Mouse (Mus musculus): ENCODE data around the gene Ano6. TPM values are rescaled to one million over a fixed set of nuclear protein-coding genes. Genes with fewer than 3 reads are reported as not detected.

Ano6 gene
- total and polyA plus RNA-seq, 3 experiments: 0.01 to 0.49 TPM; not detected in 1

DNA sequence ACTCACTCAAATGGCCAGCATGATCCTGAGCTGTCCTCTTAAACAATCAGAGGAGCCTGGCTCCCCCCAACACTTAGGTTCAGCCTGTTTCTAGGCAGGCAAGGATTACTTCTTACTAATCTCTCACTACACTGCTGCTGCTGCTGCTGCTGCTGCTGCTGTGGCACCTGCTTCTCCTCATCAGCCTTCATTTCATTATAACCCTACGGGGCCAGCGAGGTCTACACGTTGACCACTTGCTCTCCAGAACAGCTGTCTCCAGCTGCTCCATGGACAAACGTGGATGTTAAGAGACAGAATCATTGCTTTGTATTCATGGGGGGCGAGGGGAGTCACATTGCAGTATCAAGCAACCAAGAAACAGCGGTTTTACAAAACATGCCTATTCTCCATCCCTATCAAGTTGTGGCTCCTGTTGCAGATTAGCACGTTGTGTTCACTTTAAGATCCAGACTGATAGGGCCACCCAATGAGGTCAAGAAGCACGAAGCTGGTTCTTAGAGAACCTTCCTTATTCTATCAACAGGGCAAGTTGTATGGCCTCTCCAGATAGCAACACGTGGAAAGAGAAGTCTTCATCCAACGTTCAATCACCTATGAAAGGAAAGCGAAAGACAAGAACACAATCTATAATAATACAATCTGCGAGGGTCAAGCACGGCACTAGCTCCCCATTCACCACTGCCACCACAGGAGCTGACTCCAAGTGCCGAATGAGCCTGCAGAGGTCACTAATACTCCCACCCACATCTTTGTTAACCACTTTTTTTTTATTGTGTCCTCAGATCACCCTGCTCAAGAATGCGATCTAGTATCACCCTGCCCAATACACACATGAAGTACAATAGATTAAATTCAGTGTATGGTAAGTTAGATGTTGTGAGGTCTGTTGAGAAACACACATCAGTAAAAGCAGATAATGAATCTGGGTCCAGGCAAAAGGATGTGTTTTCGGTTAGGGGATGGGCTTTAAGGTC, 43.4 kb upstream of the Ano6 start:
- H3K4me3 ChIP-seq (ENCODE audit: low read depth, low read length): peak overlapping the region; percentile 33; the same call in 1 of the 2 replicates
- TF ChIP-seq TAL1 (conservative IDR thresholded peaks at IDR 0.05; ENCODE audit: low read depth, low read length) (peak; percentile 35; the same call in 1 of the 2 replicates), GATA1 (IDR thresholded peaks at IDR 0.05; ENCODE audit: borderline replicate concordance, low read length) (no peak)
- H3K4me1 ChIP-seq (ENCODE audit: insufficient read depth, low read depth, low read length): peaks cover 45% of the 10 kb centered on the region
- H3K36me3 ChIP-seq (replicated peaks): no peaks in the 10 kb centered on the region
- DNase-seq (ENCODE audit: low spot score) (no peak), ATAC-seq (ENCODE audit: extremely low read depth, insufficient number of reproducible peaks, low FRiP score, poor library complexity, severe bottlenecking) (peak; percentile 63)
- no peaks in the 10 kb centered on the region; the same call in 1 of the 2 replicates for H3K27me3 ChIP-seq (ENCODE audit: insufficient read depth, low read length)
- H3K9me3 ChIP-seq (replicated peaks): peaks cover 2% of the 10 kb centered on the region; the same call in 1 of the 2 replicates

DNA sequence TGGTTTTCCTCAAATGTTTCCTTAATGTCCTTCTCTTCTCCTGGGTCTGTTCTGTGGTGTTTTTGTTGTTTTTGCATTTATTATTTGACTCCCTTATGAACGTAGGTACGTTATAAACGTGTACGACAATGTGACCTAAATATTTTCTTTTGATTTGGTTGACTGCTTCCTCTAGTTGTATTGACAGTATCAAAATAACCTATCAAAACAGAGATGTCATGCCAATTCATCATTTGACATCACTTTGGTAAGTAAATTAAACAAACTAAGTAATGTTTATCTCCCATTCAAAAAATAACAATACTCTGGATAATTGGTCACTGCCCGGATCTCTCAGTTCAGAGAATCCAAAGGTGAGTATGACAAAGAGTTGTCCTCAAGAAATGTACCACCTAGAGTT, 41.4 kb upstream of the Ano6 start:
- Histone ChIP-seq H3K4me1 (ENCODE audit: insufficient read depth, low read depth, low read length) (peaks cover 36% of the 10 kb centered on the region), H3K36me3 (replicated peaks) (no peaks in the 10 kb centered on the region), H3K27me3 (ENCODE audit: insufficient read depth, low read length) (no peaks in the 10 kb centered on the region; the same call in 1 of the 2 replicates), H3K4me3 (ENCODE audit: low read depth, low read length) (no peak overlapping the region), H3K9me3 (replicated peaks) (peaks cover 2% of the 10 kb centered on the region; the same call in 1 of the 2 replicates)
- DNase-seq (ENCODE audit: low spot score) (no peak), ATAC-seq (ENCODE audit: extremely low read depth, insufficient number of reproducible peaks, low FRiP score, poor library complexity, severe bottlenecking) (no peak)
- no peak for TF ChIP-seq GATA1 (IDR thresholded peaks at IDR 0.05; ENCODE audit: borderline replicate concordance, low read length)
- no peak for TF ChIP-seq GATA2 (IDR thresholded peaks at IDR 0.05; ENCODE audit: borderline replicate concordance, low read depth, low read length)
- no peak for TF ChIP-seq CTCF (IDR thresholded peaks at IDR 0.05; ENCODE audit: low read depth, low read length)
- TF ChIP-seq POLR2AphosphoS5 (IDR thresholded peaks at IDR 0.05; ENCODE audit: insufficient replicate concordance, low read depth, low read length): no peak
- TF ChIP-seq TAL1 (conservative IDR thresholded peaks at IDR 0.05; ENCODE audit: low read depth, low read length): no peak

DNA sequence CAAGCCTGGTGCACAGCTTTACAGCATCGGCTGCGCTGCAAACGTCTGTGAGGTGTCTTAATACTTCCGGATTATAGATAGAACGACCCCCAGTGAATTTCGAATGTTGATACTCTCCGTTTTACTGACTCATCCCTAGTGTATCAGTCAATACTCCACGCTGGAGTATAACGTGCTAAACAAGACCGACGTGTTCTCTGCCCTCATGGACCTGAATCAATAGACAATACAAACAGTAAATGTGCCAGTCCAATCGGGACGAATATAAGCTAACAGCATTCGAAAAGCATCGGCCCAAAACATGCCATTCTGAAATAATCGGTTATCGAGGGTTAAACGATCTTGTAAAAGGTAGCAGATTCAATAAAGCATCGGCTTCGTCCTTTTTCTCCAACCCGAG, 40.6 kb upstream of the Ano6 start:
- Histone ChIP-seq H3K9me3 (replicated peaks) (peaks cover 2% of the 10 kb centered on the region; the same call in 1 of the 2 replicates), H3K36me3 (replicated peaks) (no peaks in the 10 kb centered on the region), H3K27me3 (ENCODE audit: insufficient read depth, low read length) (no peaks in the 10 kb centered on the region; the same call in 1 of the 2 replicates), H3K4me3 (ENCODE audit: low read depth, low read length) (no peak overlapping the region), H3K4me1 (ENCODE audit: insufficient read depth, low read depth, low read length) (peaks cover 36% of the 10 kb centered on the region)
- DNase-seq (ENCODE audit: low spot score) (no peak), ATAC-seq (ENCODE audit: extremely low read depth, insufficient number of reproducible peaks, low FRiP score, poor library complexity, severe bottlenecking) (no peak)
- TF ChIP-seq CTCF (IDR thresholded peaks at IDR 0.05; ENCODE audit: low read depth, low read length): no peak
- no peak for TF ChIP-seq POLR2AphosphoS5 (IDR thresholded peaks at IDR 0.05; ENCODE audit: insufficient replicate concordance, low read depth, low read length)
- TF ChIP-seq GATA1 (IDR thresholded peaks at IDR 0.05; ENCODE audit: borderline replicate concordance, low read length): no peak
- TF ChIP-seq TAL1 (conservative IDR thresholded peaks at IDR 0.05; ENCODE audit: low read depth, low read length): no peak
- no peak for TF ChIP-seq GATA2 (IDR thresholded peaks at IDR 0.05; ENCODE audit: borderline replicate concordance, low read depth, low read length)

DNA sequence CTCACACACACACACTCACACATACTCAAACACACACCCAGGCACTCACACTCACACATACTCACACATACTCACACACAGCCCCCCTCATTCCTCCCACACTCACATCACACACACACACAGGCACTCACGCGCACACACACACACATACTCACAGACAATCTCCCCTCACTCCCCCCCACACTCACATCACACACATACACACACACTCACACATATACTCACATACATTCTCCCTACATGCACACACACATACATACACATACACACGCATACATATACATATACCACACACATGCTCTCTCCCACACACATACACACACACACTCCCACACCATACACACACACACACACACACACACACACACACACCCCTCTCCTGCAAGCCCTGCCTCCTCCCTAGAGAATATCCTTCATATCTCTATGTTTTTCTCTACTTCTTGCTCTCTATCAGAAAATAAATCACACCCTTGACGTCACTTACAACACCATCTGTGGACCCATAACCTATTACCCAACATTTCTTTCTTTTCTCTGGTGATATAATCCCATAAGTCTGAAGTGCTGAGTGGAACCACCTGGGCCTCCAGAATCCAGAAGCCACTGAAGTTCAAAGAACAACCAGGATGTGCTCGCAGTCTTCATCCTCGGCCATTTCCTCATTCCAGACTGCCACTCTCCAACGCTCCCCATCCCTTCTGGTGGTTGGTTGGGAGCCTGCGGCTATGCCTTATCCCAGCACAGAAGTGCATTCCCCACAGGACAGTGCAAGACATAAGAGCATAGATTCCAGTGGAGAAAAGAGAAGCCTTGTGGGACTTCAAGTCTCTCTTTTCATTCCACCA, 38.6 kb upstream of the Ano6 start:
- Histone ChIP-seq H3K9me3 (replicated peaks) (peaks cover 2% of the 10 kb centered on the region; the same call in 1 of the 2 replicates), H3K4me1 (ENCODE audit: insufficient read depth, low read depth, low read length) (peaks cover 29% of the 10 kb centered on the region), H3K27me3 (ENCODE audit: insufficient read depth, low read length) (no peaks in the 10 kb centered on the region), H3K36me3 (replicated peaks) (no peaks in the 10 kb centered on the region), H3K4me3 (ENCODE audit: low read depth, low read length) (no peak overlapping the region)
- TF ChIP-seq TAL1 (conservative IDR thresholded peaks at IDR 0.05; ENCODE audit: low read depth, low read length) (no peak), CTCF (IDR thresholded peaks at IDR 0.05; ENCODE audit: low read depth, low read length) (no peak), POLR2AphosphoS5 (IDR thresholded peaks at IDR 0.05; ENCODE audit: insufficient replicate concordance, low read depth, low read length) (no peak), GATA2 (IDR thresholded peaks at IDR 0.05; ENCODE audit: borderline replicate concordance, low read depth, low read length) (no peak)
- no peak for ATAC-seq (ENCODE audit: extremely low read depth, insufficient number of reproducible peaks, low FRiP score, poor library complexity, severe bottlenecking)
- DNase-seq (ENCODE audit: low spot score): no peak

DNA sequence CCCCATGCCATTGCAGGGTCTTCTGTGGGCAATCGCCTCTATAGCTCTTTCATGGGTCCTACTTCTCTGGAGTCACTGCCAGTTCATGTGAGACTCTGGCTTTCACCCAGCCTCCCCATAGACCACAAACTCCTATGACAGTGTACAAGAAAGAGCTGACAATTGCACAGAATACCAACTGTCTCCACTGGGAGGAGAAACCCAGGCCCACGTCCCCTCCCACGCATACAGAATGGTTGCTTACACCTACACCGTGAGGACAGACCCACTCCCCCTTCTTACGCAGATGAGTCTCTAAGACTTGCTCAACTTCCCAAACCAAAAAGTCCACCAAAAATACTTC, 38.0 kb upstream of the Ano6 start:
- H3K4me3 ChIP-seq (ENCODE audit: low read depth, low read length): no peak overlapping the region
- no peaks in the 10 kb centered on the region for H3K27me3 ChIP-seq (ENCODE audit: insufficient read depth, low read length)
- DNase-seq (ENCODE audit: low spot score) (no peak), ATAC-seq (ENCODE audit: extremely low read depth, insufficient number of reproducible peaks, low FRiP score, poor library complexity, severe bottlenecking) (no peak)
- peaks cover 2% of the 10 kb centered on the region; the same call in 1 of the 2 replicates for H3K9me3 ChIP-seq (replicated peaks)
- H3K4me1 ChIP-seq (ENCODE audit: insufficient read depth, low read depth, low read length): peaks cover 28% of the 10 kb centered on the region
- TF ChIP-seq TAL1 (conservative IDR thresholded peaks at IDR 0.05; ENCODE audit: low read depth, low read length): no peak
- TF ChIP-seq CTCF (IDR thresholded peaks at IDR 0.05; ENCODE audit: low read depth, low read length): no peak
- TF ChIP-seq POLR2AphosphoS5 (IDR thresholded peaks at IDR 0.05; ENCODE audit: insufficient replicate concordance, low read depth, low read length): no peak
- no peak for TF ChIP-seq GATA2 (IDR thresholded peaks at IDR 0.05; ENCODE audit: borderline replicate concordance, low read depth, low read length)
- no peak for TF ChIP-seq GATA1 (IDR thresholded peaks at IDR 0.05; ENCODE audit: borderline replicate concordance, low read length)
- H3K36me3 ChIP-seq (replicated peaks): no peaks in the 10 kb centered on the region

DNA sequence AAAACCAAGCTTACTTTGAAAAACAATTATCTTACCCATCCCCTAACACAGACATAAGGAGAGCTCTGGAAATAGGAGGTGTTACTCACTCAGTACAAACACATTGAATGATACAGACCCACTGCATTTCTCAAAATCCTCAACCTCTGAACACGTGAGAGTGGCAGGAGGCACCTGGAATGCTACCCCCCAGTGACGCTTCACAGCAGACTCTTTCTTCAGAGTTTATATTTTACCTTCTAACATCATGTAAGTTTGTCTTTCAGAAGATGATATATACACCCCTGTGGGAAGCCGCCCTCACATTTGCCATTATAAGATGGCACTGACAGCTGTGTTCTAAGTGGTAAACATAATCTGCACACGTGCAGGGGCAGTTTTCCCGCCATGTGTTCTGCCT, 37.6 kb upstream of the Ano6 start:
- no peaks in the 10 kb centered on the region for H3K27me3 ChIP-seq (ENCODE audit: insufficient read depth, low read length)
- H3K9me3 ChIP-seq (replicated peaks): peaks cover 2% of the 10 kb centered on the region; the same call in 1 of the 2 replicates
- no peaks in the 10 kb centered on the region for H3K36me3 ChIP-seq (replicated peaks)
- no peak overlapping the region for H3K4me3 ChIP-seq (ENCODE audit: low read depth, low read length)
- ATAC-seq (ENCODE audit: extremely low read depth, insufficient number of reproducible peaks, low FRiP score, poor library complexity, severe bottlenecking) (no peak), DNase-seq (ENCODE audit: low spot score) (no peak)
- no peak for TF ChIP-seq POLR2AphosphoS5 (IDR thresholded peaks at IDR 0.05; ENCODE audit: insufficient replicate concordance, low read depth, low read length)
- H3K4me1 ChIP-seq (ENCODE audit: insufficient read depth, low read depth, low read length): peaks cover 27% of the 10 kb centered on the region
